Comparison of ENCODE assay signal across 26 mouse cellular contexts in genomic region chr5:134464225-134464624, GRCm38 (mm10). TPM values are rescaled to one million over a fixed set of nuclear protein-coding genes. Genes with fewer than 3 reads are reported as not detected.
A peak's percentile ranks its signal among the peaks of the same experiment; 100 is the strongest.
DNase-seq lines count a peak whose midpoint lies in the region; ATAC-seq and TF ChIP-seq lines count a peak whose summit lies in the region.
"Had no signal": no experiment of that assay in that cellular context is flagged by ENCODE, and none has a peak within 500 bp of the region (broad histone marks: within the 10 kb centered on the region; RNA-seq: fewer than 3 reads in every experiment).

No protein-coding gene starts in this region.

- peaks cover 13% of the 10 kb centered on the region for H3K4me1 ChIP-seq in liver, postnatal 0 days (ENCODE audit: insufficient read depth)
- peaks cover 42% of the 10 kb centered on the region for H3K4me1 ChIP-seq in liver, embryonic 11.5 days (replicated peaks; ENCODE audit: control insufficient read depth, insufficient read depth, low read length)
- H3K4me1 ChIP-seq in liver, embryonic 12.5 days = peaks cover 54% of the 10 kb centered on the region
- peaks cover 56% of the 10 kb centered on the region for H3K4me1 ChIP-seq in liver, embryonic 15.5 days (replicated peaks)
- peaks cover 13% of the 10 kb centered on the region for H3K4me1 ChIP-seq in forebrain, embryonic 16.5 days (replicated peaks; ENCODE audit: control insufficient read depth, insufficient read depth, low read length)

- H3K27me3 ChIP-seq in liver, postnatal 0 days (ENCODE audit: insufficient read depth, low read length) = no peaks in the 10 kb centered on the region
- H3K27me3 ChIP-seq in liver, embryonic 11.5 days (replicated peaks; ENCODE audit: control insufficient read depth, insufficient read depth, low read length) = no peaks in the 10 kb centered on the region
- 0 out of 2 replicates have a peak, but pooled peaks cover 3% of the 10 kb centered on the region for H3K27me3 ChIP-seq in liver, embryonic 12.5 days (replicated peaks)
- H3K27me3 ChIP-seq in liver, embryonic 15.5 days = no peaks in the 10 kb centered on the region
- H3K27me3 ChIP-seq in forebrain, embryonic 16.5 days (replicated peaks; ENCODE audit: control insufficient read depth, insufficient read depth, low read length) = no peaks in the 10 kb centered on the region
- H3K27me3 ChIP-seq: embryonic facial prominence, embryonic 13.5 days; forebrain, embryonic 12.5 days; forebrain, embryonic 15.5 days; heart, embryonic 13.5 days; hindbrain, embryonic 13.5 days had no signal

- peak; percentile 57 for DNase-seq in liver
- DNase-seq in liver, postnatal 0 days = no peak
- no peak for DNase-seq in liver, embryonic 11.5 days (ENCODE audit: low spot score)
- DNase-seq in embryo, embryonic 10 days (ENCODE audit: low spot score) = no peak
- no peak for DNase-seq in adrenal gland, adult 2 months
- DNase-seq: adrenal gland, adult 8-10 months; adrenal gland, postnatal 36 days; cerebellum, adult 18-20 months; cerebellum, adult 9-10 months; cerebellum, postnatal 25 days; embryo, embryonic 11 days; gastrocnemius, postnatal 10 days; gastrocnemius, postnatal 36 days; heart, postnatal 14 days had no signal

- no peak overlapping the region for H3K4me3 ChIP-seq in liver, postnatal 0 days (ENCODE audit: low read depth, low read length)
- no peak overlapping the region for H3K4me3 ChIP-seq in liver, embryonic 11.5 days (ENCODE audit: low read depth, low read length)
- no peak overlapping the region for H3K4me3 ChIP-seq in liver, embryonic 12.5 days
- no peak overlapping the region for H3K4me3 ChIP-seq in liver, embryonic 15.5 days (replicated peaks)
- no peak overlapping the region for H3K4me3 ChIP-seq in forebrain, embryonic 16.5 days (replicated peaks; ENCODE audit: low read length)
- H3K4me3 ChIP-seq: embryonic facial prominence, embryonic 10.5 days; embryonic facial prominence, embryonic 13.5 days; erythroblast, embryonic 14.5 days; forebrain, embryonic 12.5 days; forebrain, embryonic 15.5 days; heart, embryonic 13.5 days; hindbrain, embryonic 13.5 days had no signal

- WGBS in liver, postnatal 0 days (ENCODE audit: insufficient replicate concordance) = 71% methylated on average over 5 of the region's 5 CpGs
- 76% methylated on average over 5 of the region's 5 CpGs for WGBS in liver, embryonic 11.5 days
- WGBS in liver, embryonic 12.5 days (ENCODE audit: insufficient replicate concordance) = 57% methylated on average over 5 of the region's 5 CpGs
- WGBS in liver, embryonic 15.5 days (ENCODE audit: insufficient replicate concordance) = 59% methylated on average over 5 of the region's 5 CpGs
- 88% methylated on average over 5 of the region's 5 CpGs for WGBS in forebrain, embryonic 16.5 days

- TF ChIP-seq CTCF in liver, postnatal 0 days (IDR thresholded peaks at IDR 0.05; ENCODE audit: low read depth) = no peak

- no peak overlapping the region for H3K9ac ChIP-seq in liver, postnatal 0 days (replicated peaks)
- no peak overlapping the region for H3K9ac ChIP-seq in liver, embryonic 11.5 days (ENCODE audit: low read depth, low read length)
- H3K9ac ChIP-seq in liver, embryonic 12.5 days = no peak overlapping the region
- H3K9ac ChIP-seq in liver, embryonic 15.5 days = no peak overlapping the region
- H3K9ac ChIP-seq in forebrain, embryonic 16.5 days (replicated peaks; ENCODE audit: low read depth, low read length) = no peak overlapping the region
- H3K9ac ChIP-seq: embryonic facial prominence, embryonic 13.5 days; forebrain, embryonic 12.5 days; forebrain, embryonic 15.5 days; heart, embryonic 13.5 days; hindbrain, embryonic 13.5 days had no signal

- H3K4me2 ChIP-seq in liver, postnatal 0 days (ENCODE audit: low read depth, low read length) = no peak overlapping the region
- no peak overlapping the region for H3K4me2 ChIP-seq in liver, embryonic 11.5 days
- H3K4me2 ChIP-seq in liver, embryonic 12.5 days = no peak overlapping the region
- H3K4me2 ChIP-seq in liver, embryonic 15.5 days = no peak overlapping the region
- H3K4me2 ChIP-seq in forebrain, embryonic 16.5 days (ENCODE audit: low read length) = no peak overlapping the region
- H3K4me2 ChIP-seq: embryonic facial prominence, embryonic 13.5 days; forebrain, embryonic 12.5 days; forebrain, embryonic 15.5 days; heart, embryonic 13.5 days; hindbrain, embryonic 13.5 days had no signal

- no peak for TF ChIP-seq EP300 in liver, postnatal 0 days (IDR thresholded peaks at IDR 0.05; ENCODE audit: low read depth)

- H3K36me3 ChIP-seq in liver, postnatal 0 days (replicated peaks; ENCODE audit: insufficient read depth, low read length) = no peaks in the 10 kb centered on the region
- H3K36me3 ChIP-seq in liver, embryonic 11.5 days (ENCODE audit: control insufficient read depth, insufficient read depth, low read length) = no peaks in the 10 kb centered on the region
- H3K36me3 ChIP-seq in liver, embryonic 12.5 days = no peaks in the 10 kb centered on the region
- no peaks in the 10 kb centered on the region for H3K36me3 ChIP-seq in liver, embryonic 15.5 days (replicated peaks)
- no peaks in the 10 kb centered on the region for H3K36me3 ChIP-seq in forebrain, embryonic 16.5 days (ENCODE audit: control insufficient read depth, insufficient read depth)
- H3K36me3 ChIP-seq: embryonic facial prominence, embryonic 10.5 days; embryonic facial prominence, embryonic 13.5 days; forebrain, embryonic 12.5 days; forebrain, embryonic 15.5 days; heart, embryonic 13.5 days; hindbrain, embryonic 13.5 days had no signal

- ATAC-seq in liver, postnatal 0 days = no peak
- ATAC-seq in liver, embryonic 11.5 days (replicated peaks; ENCODE audit: low FRiP score) = peak; percentile 71
- peak; percentile 72 for ATAC-seq in liver, embryonic 12.5 days
- peak; percentile 58 for ATAC-seq in liver, embryonic 15.5 days (ENCODE audit: insufficient read depth)
- no peak for ATAC-seq in forebrain, embryonic 16.5 days
- ATAC-seq: CD4-positive, CD25-positive, alpha-beta regulatory T cell, adult 4 months; forebrain, embryonic 15.5 days; hindbrain, embryonic 16.5 days had no signal

- H3K27ac ChIP-seq in liver, postnatal 0 days (ENCODE audit: low read depth) = no peak overlapping the region
- H3K27ac ChIP-seq in liver, embryonic 11.5 days (ENCODE audit: low read depth, low read length) = no peak overlapping the region
- H3K27ac ChIP-seq in liver, embryonic 12.5 days = peak overlapping the region; percentile 39; the same call in 1 of the 2 replicates
- peak overlapping the region; percentile 59; the same call in 1 of the 2 replicates for H3K27ac ChIP-seq in liver, embryonic 15.5 days (replicated peaks)
- H3K27ac ChIP-seq in forebrain, embryonic 16.5 days (ENCODE audit: low read length) = no peak overlapping the region
- H3K27ac ChIP-seq: embryonic facial prominence, embryonic 10.5 days; embryonic facial prominence, embryonic 13.5 days; forebrain, embryonic 12.5 days; forebrain, embryonic 15.5 days; heart, embryonic 13.5 days; hindbrain, embryonic 13.5 days had no signal

- no peaks in the 10 kb centered on the region for H3K9me3 ChIP-seq in liver, postnatal 0 days (ENCODE audit: low read length)
- H3K9me3 ChIP-seq in liver, embryonic 11.5 days (ENCODE audit: control insufficient read depth, low read length) = no peaks in the 10 kb centered on the region
- H3K9me3 ChIP-seq in liver, embryonic 12.5 days (replicated peaks) = no peaks in the 10 kb centered on the region
- H3K9me3 ChIP-seq in liver, embryonic 15.5 days (replicated peaks) = no peaks in the 10 kb centered on the region
- no peaks in the 10 kb centered on the region for H3K9me3 ChIP-seq in forebrain, embryonic 16.5 days (ENCODE audit: control insufficient read depth, low read length)
- H3K9me3 ChIP-seq: embryonic facial prominence, embryonic 10.5 days; embryonic facial prominence, embryonic 13.5 days; forebrain, embryonic 12.5 days; forebrain, embryonic 15.5 days; heart, embryonic 13.5 days; hindbrain, embryonic 13.5 days had no signal

RNA-seq across cellular contexts. Expression of gene Gtf2ird1, which starts 7.7 kb away (rescaled TPM):
- 10.0 and 11.0 TPM in 2 replicates for polyA plus RNA-seq in liver, postnatal 0 days (2015; fragmentation: Nextera tagmentation; extraction: Ambion mirVana)
- polyA plus RNA-seq in liver, embryonic 11.5 days (2014; fragmentation: Nextera tagmentation; extraction: Ambion mirVana) = 46.7 and 51.8 TPM in 2 replicates
- polyA plus RNA-seq in liver, embryonic 12.5 days (2016; fragmentation: Nextera tagmentation; extraction: Ambion mirVana) = 23.5 and 26.4 TPM in 2 replicates
- 10.2 and 14.2 TPM in 2 replicates for polyA plus RNA-seq in liver, embryonic 15.5 days (2015; fragmentation: Nextera tagmentation; extraction: Ambion mirVana)
- 10 to 100 TPM; 51.6 to 66.0 TPM for total RNA-seq in adrenal gland, adult 2 months (2021)
- polyA plus RNA-seq in adrenal gland, adult 2 months (2012; rRNA removed) = 21.2 and 21.3 TPM in 2 replicates
- 83.9 and 96.6 TPM in 2 replicates for polyA plus RNA-seq in forebrain, embryonic 16.5 days (2015; fragmentation: Nextera tagmentation; extraction: Ambion mirVana)

Comparison
In these comparisons a context has a peak if more than half of its experiments do, and no peak if none do; other contexts are left out.
1. ATAC-seq: peak in liver, embryonic 11.5 days (single experiment), liver, embryonic 12.5 days (single experiment) and liver, embryonic 15.5 days (single experiment); none in liver, postnatal 0 days (single experiment) and forebrain, embryonic 16.5 days (single experiment).
2. H3K27ac ChIP-seq: peak in liver, embryonic 12.5 days (single experiment) and liver, embryonic 15.5 days (single experiment); none in liver, postnatal 0 days (single experiment), liver, embryonic 11.5 days (single experiment) and forebrain, embryonic 16.5 days (single experiment).